18 mouse cellular contexts compared by ENCODE assay signal in genomic region chr2:31241639-31242038, GRCm38 (mm10). TPM values are rescaled to one million over a fixed set of nuclear protein-coding genes. Genes with fewer than 3 reads are reported as not detected.
DNase-seq lines count a peak whose midpoint lies in the region.
"Had no signal": no experiment of that assay in that cellular context is flagged by ENCODE, and none has a peak within 500 bp of the region (broad histone marks: within the 10 kb centered on the region; RNA-seq: fewer than 3 reads in every experiment).

No protein-coding gene starts in this region.

- intact Hi-C loops in left cerebral cortex, postnatal 4 days (cut with DNase I) = no loop called here

- DNase-seq in embryo, embryonic 11 days = peak; percentile 55
- DNase-seq in embryo, embryonic 9.5 days (ENCODE audit: extremely low spot score) = no peak
- peak; percentile 75 for DNase-seq in kidney, postnatal 10 days
- no peak for DNase-seq in kidney, adult 8-10 months
- DNase-seq in right cerebral cortex, postnatal 14 days = peak; percentile 54
- DNase-seq in right cerebral cortex, adult 2 months (ENCODE audit: low spot score in 2 of 2) = no peak
- DNase-seq in ZHBTc4 (ENCODE audit: low read depth, low spot score) = peak; percentile 83
- no peak for DNase-seq in left cerebral cortex, postnatal 4 days
- DNase-seq: adrenal gland, postnatal 36 days; cerebellum, adult 11 months; gastrocnemius, postnatal 10 days; heart, adult 18-20 months; heart, postnatal 10 days; kidney, adult 11 months; lung, adult 2 months; lung, postnatal 4 days; thymus, adult 2 months; thymus, postnatal 4 days had no signal

RNA-seq across cellular contexts. Expression of gene Ncs1, which starts 4.0 kb away (rescaled TPM):
- total RNA-seq in left cerebral cortex, postnatal 4 days (2021) = 100 to 1,000 TPM; 161 to 162 TPM

Comparison
In these comparisons a context has a peak if more than half of its experiments do, and no peak if none do; other contexts are left out.
1. DNase-seq: peak in embryo, embryonic 11 days (single experiment), kidney, postnatal 10 days (single experiment), right cerebral cortex, postnatal 14 days (single experiment) and ZHBTc4 (single experiment); none in embryo, embryonic 9.5 days (single experiment), kidney, adult 8-10 months (0 of 2), right cerebral cortex, adult 2 months (0 of 2) and left cerebral cortex, postnatal 4 days (single experiment).